Mouse (Mus musculus) midbrain, embryonic 10.5 days (tissue): Measurements from ENCODE around the gene Cnbd2. TPM values are rescaled to one million over a fixed set of nuclear protein-coding genes. Genes with fewer than 3 reads are reported as not detected.

Experiments
- DNase-seq: peaks from one replicate; pipeline ENCODE4 v3.0.0-alpha.2; 2017; ENCODE audit warnings: low spot score
- H3K27ac ChIP-seq: fragments of 300-500 bp; sonication (generic); replicated peaks from 2 replicates; pipeline ENCODE4 v1.5.1; 2016; ENCODE audit warnings: mild to moderate bottlenecking
- H3K27me3 ChIP-seq: fragments of 300-500 bp; sonication (generic); 2 replicates; pipeline ENCODE4 v1.6.1; 2016; ENCODE audit warnings: low read depth, mild to moderate bottlenecking; ENCODE audit not compliant: poor library complexity, severe bottlenecking
- H3K36me3 ChIP-seq: fragments of 300-500 bp; sonication (generic); 2 replicates; pipeline ENCODE4 v1.6.1; 2016; ENCODE audit warnings: mild to moderate bottlenecking, moderate library complexity
- H3K4me1 ChIP-seq: fragments of 300-500 bp; sonication (generic); 2 replicates; pipeline ENCODE4 v1.6.1; 2016
- H3K4me3 ChIP-seq: fragments of 300-500 bp; sonication (generic); 2 replicates; pipeline ENCODE4 v1.5.1; 2016; ENCODE audit warnings: mild to moderate bottlenecking, moderate library complexity
- H3K9me3 ChIP-seq: fragments of 300-500 bp; sonication (generic); replicated peaks from 2 replicates; pipeline ENCODE4 v1.6.1; 2016; ENCODE audit warnings: mild to moderate bottlenecking
- WGBS: fragments of 180-500 bp; shearing (Covaris S2); methylation state at CpG from one replicate; pipeline ENCODE4 v1.1.7; 2016; 5-methylcytosine and 5-hydroxymethylcytosine counted together
- microRNA-seq: library from miRNA; unstranded; fragments of <30 nt; microRNA quantifications from one replicate; pipeline ENCODE4, GENCODE M21; 2017
- polyA plus RNA-seq: library from polyadenylated mRNA; unstranded; fragments of >200 nt; fragmentation: Nextera tagmentation; extraction: Ambion mirVana; gene quantifications from 2 replicates; pipeline ENCODE4 v1.2.1, GENCODE M21; 2016

Gene Cnbd2
- polyA plus RNA-seq, 1 experiment from 2014 or later, result 3.1 TPM

DNA sequence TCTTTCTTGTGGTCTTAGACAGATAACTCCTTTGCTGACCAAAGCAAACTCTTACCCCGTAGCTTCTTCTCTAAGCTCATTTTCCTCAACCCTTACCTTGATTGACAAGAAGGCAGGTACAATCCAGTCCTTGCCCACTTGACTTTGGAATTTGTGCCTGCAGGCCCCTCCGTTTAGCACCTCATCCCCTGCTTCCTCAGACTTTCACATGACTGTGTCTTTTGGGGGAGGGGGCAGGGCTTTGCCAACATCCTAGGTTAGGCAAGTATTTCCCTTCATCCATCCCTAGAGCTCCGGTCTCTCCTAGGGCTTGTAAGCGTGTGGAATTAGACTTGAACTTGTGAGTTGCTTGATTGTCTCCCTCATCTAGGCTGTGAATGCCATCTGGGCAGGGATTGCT lies 111.6 kb downstream of the Cnbd2 start:
- no peak for DNase-seq
- peaks cover 62% of the 10 kb centered on the region for H3K27me3 ChIP-seq
- no peaks in the 10 kb centered on the region for H3K36me3 ChIP-seq
- WGBS, result 84% methylated on average over 4 of the region's 4 CpGs
- H3K9me3 ChIP-seq, result no peaks in the 10 kb centered on the region
- no peak overlapping the region for H3K27ac ChIP-seq
- H3K4me1 ChIP-seq, result peaks cover 33% of the 10 kb centered on the region
- no peak overlapping the region for H3K4me3 ChIP-seq

Small RNA genes lying within 50 kb of the gene (microRNA-seq; reads per million reads assigned to microRNA genes)
- not detected for gene Gm22758
- not detected for gene Gm22759

Other genes starting within 250 kb of the Cnbd2 start
- gene Spag4, start 247.1 kb upstream of the Cnbd2 start, polyA plus RNA-seq, result 6.1 and 6.5 TPM in 2 replicates
- gene Cpne1, start 200.3 kb upstream of the Cnbd2 start, polyA plus RNA-seq, result 58.9 and 67.0 TPM in 2 replicates
- gene Rbm12, start 200.3 kb upstream of the Cnbd2 start, polyA plus RNA-seq, result 43.9 and 47.2 TPM in 2 replicates
- 19.1 and 27.3 TPM in 2 replicates for gene Gm28036, start 185.2 kb upstream of the Cnbd2 start, polyA plus RNA-seq
- 426 and 441 TPM in 2 replicates for gene Romo1, start 168.3 kb upstream of the Cnbd2 start, polyA plus RNA-seq
- gene Nfs1, start 168.1 kb upstream of the Cnbd2 start, polyA plus RNA-seq, result 46.0 and 46.7 TPM in 2 replicates
- 584 and 587 TPM in 2 replicates for gene Rbm39, start 132.1 kb upstream of the Cnbd2 start, polyA plus RNA-seq
- gene Phf20, start 115.8 kb upstream of the Cnbd2 start, polyA plus RNA-seq, result 75.5 and 82.8 TPM in 2 replicates
- 64.7 and 70.3 TPM in 2 replicates for gene Scand1, start 405 bp downstream of the Cnbd2 start, polyA plus RNA-seq
- gene Epb41l1, start 108.6 kb downstream of the Cnbd2 start, polyA plus RNA-seq, result 1.3 and 1.8 TPM in 2 replicates
- 46.4 and 48.8 TPM in 2 replicates for gene Aar2, start 235.3 kb downstream of the Cnbd2 start, polyA plus RNA-seq